18 mouse cellular contexts compared by ENCODE assay signal in genomic region chr12:51673270-51673669, GRCm38 (mm10). TPM values are rescaled to one million over a fixed set of nuclear protein-coding genes. Genes with fewer than 3 reads are reported as not detected.
DNase-seq lines count a peak whose midpoint lies in the region; ATAC-seq and TF ChIP-seq lines count a peak whose summit lies in the region.
"Had no signal": no experiment of that assay in that cellular context is flagged by ENCODE, and none has a peak within 500 bp of the region (broad histone marks: within the 10 kb centered on the region; RNA-seq: fewer than 3 reads in every experiment).

No protein-coding gene starts in this region.

- H3K9me3 ChIP-seq in liver, embryonic 15.5 days (replicated peaks): no peaks in the 10 kb centered on the region
- no peaks in the 10 kb centered on the region for H3K9me3 ChIP-seq in liver, postnatal 0 days (ENCODE audit: low read length)
- H3K9me3 ChIP-seq: embryonic facial prominence, embryonic 12.5 days; heart, embryonic 13.5 days; hindbrain, embryonic 13.5 days had no signal

- peak; percentile 85 for DNase-seq in heart, adult 11 months
- no peak for DNase-seq in heart, adult 8-10 months (ENCODE audit: low spot score)
- DNase-seq in liver, postnatal 0 days: no peak
- no peak for DNase-seq in layer of hippocampus, adult 9-10 months (ENCODE audit: low spot score)
- DNase-seq in left cerebral cortex, adult 9 months (ENCODE audit: low spot score in 2 of 2): no peak
- DNase-seq: adrenal gland, postnatal 10 days; cerebellum, adult 11-12 months; cerebellum, adult 9-10 months; cerebellum, postnatal 25 days; heart, postnatal 4 days had no signal

- H3K4me3 ChIP-seq in liver, embryonic 15.5 days (replicated peaks): no peak overlapping the region
- H3K4me3 ChIP-seq in liver, postnatal 0 days (ENCODE audit: low read depth, low read length): no peak overlapping the region
- H3K4me3 ChIP-seq in embryonic fibroblast, embryonic 13.5 days (ENCODE audit: insufficient read depth, low read length): no peak overlapping the region
- H3K4me3 ChIP-seq in myocyte: no peak overlapping the region
- H3K4me3 ChIP-seq: embryonic facial prominence, embryonic 12.5 days; heart, embryonic 13.5 days; hindbrain, embryonic 13.5 days had no signal

- H3K27me3 ChIP-seq in liver, embryonic 15.5 days: no peaks in the 10 kb centered on the region
- H3K27me3 ChIP-seq in liver, postnatal 0 days (ENCODE audit: insufficient read depth, low read length): no peaks in the 10 kb centered on the region
- no peaks in the 10 kb centered on the region for H3K27me3 ChIP-seq in myocyte (ENCODE audit: control insufficient read depth, insufficient read depth, insufficient read length)
- H3K27me3 ChIP-seq: embryonic facial prominence, embryonic 12.5 days; heart, embryonic 13.5 days; hindbrain, embryonic 13.5 days had no signal

- H3K4me2 ChIP-seq in liver, embryonic 15.5 days: no peak overlapping the region
- H3K4me2 ChIP-seq in liver, postnatal 0 days (ENCODE audit: low read depth, low read length): no peak overlapping the region
- H3K4me2 ChIP-seq in myocyte (ENCODE audit: low read depth): peak overlapping the region; percentile 28
- H3K4me2 ChIP-seq: embryonic facial prominence, embryonic 12.5 days; heart, embryonic 13.5 days; hindbrain, embryonic 13.5 days had no signal

- no peak for TF ChIP-seq EP300 in liver, postnatal 0 days (IDR thresholded peaks at IDR 0.05; ENCODE audit: low read depth)

- H3K79me2 ChIP-seq in myocyte (ENCODE audit: control insufficient read depth, insufficient read depth): peaks cover 100% of the 10 kb centered on the region

- no peak for TF ChIP-seq CTCF in liver, postnatal 0 days (IDR thresholded peaks at IDR 0.05; ENCODE audit: low read depth)
- no peak for TF ChIP-seq CTCF in embryonic fibroblast, embryonic 13.5 days (IDR thresholded peaks at IDR 0.05; ENCODE audit: borderline replicate concordance, insufficient read depth, low read length)

- H3K27ac ChIP-seq in liver, embryonic 15.5 days (replicated peaks): 0 out of 2 replicates have a peak overlapping the region, but pooled peaks have one; percentile 16
- H3K27ac ChIP-seq in liver, postnatal 0 days (ENCODE audit: low read depth): no peak overlapping the region
- peak overlapping the region; percentile 15; the same call in 1 of the 2 replicates for H3K27ac ChIP-seq in embryonic fibroblast, embryonic 13.5 days (ENCODE audit: insufficient read depth, low read length)
- H3K27ac ChIP-seq: embryonic facial prominence, embryonic 12.5 days; hindbrain, embryonic 13.5 days; hindbrain, postnatal 0 days had no signal

- WGBS in liver, embryonic 15.5 days (ENCODE audit: insufficient replicate concordance): 52% methylated on average over 4 of the region's 4 CpGs
- WGBS in liver, postnatal 0 days (ENCODE audit: insufficient replicate concordance): 68% methylated on average over 4 of the region's 4 CpGs

- no peak for TF ChIP-seq POLR2A in embryonic fibroblast, embryonic 13.5 days (IDR thresholded peaks at IDR 0.05; ENCODE audit: low read depth, low read length)
- no peak for TF ChIP-seq POLR2A in myocyte (IDR thresholded peaks at IDR 0.05; ENCODE audit: insufficient read length, low read depth)

- no peak overlapping the region for H3K9ac ChIP-seq in liver, embryonic 15.5 days
- no peak overlapping the region for H3K9ac ChIP-seq in liver, postnatal 0 days (replicated peaks)
- H3K9ac ChIP-seq: embryonic facial prominence, embryonic 12.5 days; heart, embryonic 13.5 days; hindbrain, embryonic 13.5 days had no signal

- no peak overlapping the region for H3ac ChIP-seq in myocyte (ENCODE audit: control insufficient read depth, insufficient read length)

- no peaks in the 10 kb centered on the region for H3K36me3 ChIP-seq in liver, embryonic 15.5 days (replicated peaks)
- H3K36me3 ChIP-seq in liver, postnatal 0 days (replicated peaks; ENCODE audit: insufficient read depth, low read length): no peaks in the 10 kb centered on the region
- no peaks in the 10 kb centered on the region for H3K36me3 ChIP-seq in myocyte (ENCODE audit: control insufficient read depth, insufficient read depth)
- H3K36me3 ChIP-seq: embryonic facial prominence, embryonic 12.5 days; heart, embryonic 13.5 days; hindbrain, embryonic 13.5 days had no signal

- ATAC-seq in liver, embryonic 15.5 days (ENCODE audit: insufficient read depth): no peak
- no peak for ATAC-seq in liver, postnatal 0 days
- ATAC-seq: forebrain, embryonic 14.5 days; hindbrain, postnatal 0 days had no signal

- H3K4me1 ChIP-seq in liver, embryonic 15.5 days (replicated peaks): peaks cover 39% of the 10 kb centered on the region
- H3K4me1 ChIP-seq in liver, postnatal 0 days (ENCODE audit: insufficient read depth): peaks cover 24% of the 10 kb centered on the region
- peaks cover 18% of the 10 kb centered on the region for H3K4me1 ChIP-seq in embryonic fibroblast, embryonic 13.5 days (ENCODE audit: control insufficient read depth, insufficient read depth, low read length)
- H3K4me1 ChIP-seq: embryonic facial prominence, embryonic 12.5 days had no signal

TF ChIP-seq in myocyte, 11 proteins besides CTCF, POLR2A, EP300 and RAD21:
- no peak for TF ChIP-seq TCF12 (IDR thresholded peaks at IDR 0.05; ENCODE audit: insufficient read depth, poor library complexity, severe bottlenecking)
- TF ChIP-seq SRF (IDR thresholded peaks at IDR 0.05; ENCODE audit: control insufficient read depth, insufficient read length, low read depth): no peak
TF ChIP-seq in myocyte: peak in this region for 0.

RNA-seq across cellular contexts. Expression of gene Ap4s1, which starts 17.6 kb away (rescaled TPM):
- total RNA-seq in heart, adult 8-10 months (2022): 10 to 100 TPM; 53.3 to 65.5 (median 58.8) TPM
- 11.3 and 13.7 TPM in 2 replicates for polyA plus RNA-seq in liver, embryonic 15.5 days (2015; fragmentation: Nextera tagmentation; extraction: Ambion mirVana)
- polyA plus RNA-seq in liver, postnatal 0 days (2015; fragmentation: Nextera tagmentation; extraction: Ambion mirVana): 14.9 and 17.2 TPM in 2 replicates
- 11.5 and 16.5 TPM in 2 replicates for polyA plus RNA-seq in embryonic fibroblast, embryonic 13.5 days (2011; ENCODE audit: insufficient read length, low read depth, missing spikeins)
- 12.4 TPM for polyA plus RNA-seq in myocyte (2012; fragmentation: generic; extraction: Trizol)

RNA-seq across cellular contexts. Expression of gene Strn3, which starts 18.4 kb away (rescaled TPM):
- total RNA-seq in heart, adult 8-10 months (2022): 100 to 1,000 TPM in 2 of 4 experiments, 10 to 100 TPM in 2; 96.2 to 109 (median 103) TPM
- 13.1 and 13.9 TPM in 2 replicates for polyA plus RNA-seq in liver, embryonic 15.5 days (2015; fragmentation: Nextera tagmentation; extraction: Ambion mirVana)
- 11.5 and 11.9 TPM in 2 replicates for polyA plus RNA-seq in liver, postnatal 0 days (2015; fragmentation: Nextera tagmentation; extraction: Ambion mirVana)
- polyA plus RNA-seq in embryonic fibroblast, embryonic 13.5 days (2011; ENCODE audit: insufficient read length, low read depth, missing spikeins): 120 and 129 TPM in 2 replicates
- polyA plus RNA-seq in myocyte (2012; fragmentation: generic; extraction: Trizol): 31.3 TPM
